Mouse (Mus musculus): Measurements from ENCODE around the gene Ankrd11. TPM values are rescaled to one million over a fixed set of nuclear protein-coding genes. Genes with fewer than 3 reads are reported as not detected.

Ankrd11 gene
- polyA plus RNA-seq, 1 experiment from 2014 or later, result 46.2 TPM

DNA sequence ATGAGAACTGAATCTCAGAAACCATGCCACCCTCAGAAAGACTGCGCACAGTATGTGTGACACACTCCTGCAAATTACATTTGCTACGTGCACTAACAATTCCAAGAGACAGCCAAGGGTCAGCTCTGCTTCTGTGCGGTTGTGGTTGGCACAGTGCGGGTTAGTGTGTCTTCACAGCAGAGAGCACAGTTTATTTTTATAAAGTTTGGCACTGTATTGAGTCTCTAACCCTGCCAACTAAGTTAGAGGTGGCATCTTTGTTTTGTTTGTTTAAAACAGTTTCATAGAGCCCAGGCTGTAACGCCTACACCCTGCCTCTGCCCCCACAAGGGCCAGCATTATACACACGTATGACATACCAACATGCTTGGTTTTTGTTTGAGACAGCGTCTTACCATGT lies 140.6 kb downstream of the Ankrd11 start:
- no peak overlapping the region for H3K4me2 ChIP-seq (ENCODE audit: low read length)
- 93% methylated on average over 7 of the region's 7 CpGs for WGBS
- H3K27ac ChIP-seq (replicated peaks; ENCODE audit: low read depth, low read length), result no peak overlapping the region
- DNase-seq, result no peak
- peaks cover 35% of the 10 kb centered on the region for H3K36me3 ChIP-seq (ENCODE audit: control insufficient read depth, insufficient read depth, low read length)
- H3K4me3 ChIP-seq (replicated peaks; ENCODE audit: low read depth, low read length), result no peak overlapping the region
- H3K9ac ChIP-seq (replicated peaks; ENCODE audit: low read length), result no peak overlapping the region
- H3K27me3 ChIP-seq (ENCODE audit: control insufficient read depth, insufficient read depth, low read length), result no peaks in the 10 kb centered on the region
- ATAC-seq (ENCODE audit: low FRiP score, low TSS enrichment), result no peak
- no peaks in the 10 kb centered on the region for H3K9me3 ChIP-seq (ENCODE audit: control insufficient read depth, low read length)
- no peaks in the 10 kb centered on the region for H3K4me1 ChIP-seq (ENCODE audit: control insufficient read depth, insufficient read depth, low read length)

DNA sequence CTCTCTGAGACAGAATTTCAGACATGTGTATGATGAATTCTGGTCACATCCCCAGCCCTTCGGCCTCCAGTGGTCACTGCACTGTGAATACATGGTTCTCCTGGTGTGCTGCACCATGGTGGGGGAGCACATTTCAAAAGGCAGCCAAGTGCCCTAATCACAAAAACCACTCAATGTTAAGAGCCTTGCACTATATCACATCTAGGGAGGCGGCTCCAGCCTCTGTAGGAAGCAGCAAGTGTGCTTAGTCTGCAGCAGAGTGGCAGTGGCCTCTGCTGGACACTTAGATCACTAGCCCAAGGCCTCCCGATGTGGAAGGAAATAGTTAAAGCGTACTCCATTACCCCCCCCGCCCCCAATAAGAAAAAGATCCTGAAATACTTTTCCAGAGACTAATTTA lies 143.0 kb downstream of the Ankrd11 start:
- Histone ChIP-seq H3K4me3 (replicated peaks; ENCODE audit: low read depth, low read length) (no peak overlapping the region), H3K4me1 (ENCODE audit: control insufficient read depth, insufficient read depth, low read length) (no peaks in the 10 kb centered on the region), H3K36me3 (ENCODE audit: control insufficient read depth, insufficient read depth, low read length) (peaks cover 58% of the 10 kb centered on the region), H3K27ac (replicated peaks; ENCODE audit: low read depth, low read length) (no peak overlapping the region), H3K9ac (replicated peaks; ENCODE audit: low read length) (no peak overlapping the region), H3K27me3 (ENCODE audit: control insufficient read depth, insufficient read depth, low read length) (no peaks in the 10 kb centered on the region), H3K4me2 (ENCODE audit: low read length) (no peak overlapping the region), H3K9me3 (ENCODE audit: control insufficient read depth, low read length) (no peaks in the 10 kb centered on the region)
- ATAC-seq (ENCODE audit: low FRiP score, low TSS enrichment) (no peak), DNase-seq (no peak)
- WGBS, result 74% methylated on average over 5 of the region's 5 CpGs

DNA sequence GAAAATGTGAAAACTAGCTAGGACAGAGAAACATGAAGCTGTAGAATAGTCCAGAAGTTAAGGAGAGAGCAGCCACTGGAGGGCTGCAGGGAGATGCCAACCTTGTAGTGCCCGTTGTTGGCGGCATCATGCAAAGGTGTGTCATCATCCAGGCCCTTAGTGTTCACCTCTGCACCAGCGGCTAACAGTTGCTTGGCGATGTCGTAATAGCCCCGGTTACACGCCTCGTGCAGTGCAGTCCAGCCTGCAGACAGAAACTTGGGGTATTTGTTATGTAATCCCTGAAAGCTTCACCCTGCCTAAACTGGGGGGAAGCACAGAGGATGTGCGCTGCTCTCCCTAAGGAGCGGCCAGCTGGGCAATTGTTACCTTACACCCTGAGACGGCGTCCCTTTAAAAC lies 143.6 kb downstream of the Ankrd11 start:
- WGBS, result 97% methylated on average over 12 of the region's 12 CpGs
- no peak overlapping the region for H3K4me3 ChIP-seq (replicated peaks; ENCODE audit: low read depth, low read length)
- H3K27me3 ChIP-seq (ENCODE audit: control insufficient read depth, insufficient read depth, low read length), result no peaks in the 10 kb centered on the region
- H3K9ac ChIP-seq (replicated peaks; ENCODE audit: low read length), result no peak overlapping the region
- H3K36me3 ChIP-seq (ENCODE audit: control insufficient read depth, insufficient read depth, low read length), result peaks cover 62% of the 10 kb centered on the region
- H3K27ac ChIP-seq (replicated peaks; ENCODE audit: low read depth, low read length), result no peak overlapping the region
- DNase-seq (no peak), ATAC-seq (ENCODE audit: low FRiP score, low TSS enrichment) (no peak)
- no peak overlapping the region for H3K4me2 ChIP-seq (ENCODE audit: low read length)
- H3K4me1 ChIP-seq (ENCODE audit: control insufficient read depth, insufficient read depth, low read length), result no peaks in the 10 kb centered on the region
- H3K9me3 ChIP-seq (ENCODE audit: control insufficient read depth, low read length), result no peaks in the 10 kb centered on the region

GRCm38 (mm10) chr8:122898018-122898417 lies 144.1 kb downstream of the Ankrd11 start:
- no peaks in the 10 kb centered on the region for H3K27me3 ChIP-seq (ENCODE audit: control insufficient read depth, insufficient read depth, low read length)
- ATAC-seq (ENCODE audit: low FRiP score, low TSS enrichment) (no peak), DNase-seq (no peak)
- H3K4me2 ChIP-seq (ENCODE audit: low read length), result no peak overlapping the region
- H3K4me1 ChIP-seq (ENCODE audit: control insufficient read depth, insufficient read depth, low read length), result no peaks in the 10 kb centered on the region
- WGBS, result 88% methylated on average over 4 of the region's 4 CpGs
- no peak overlapping the region for H3K4me3 ChIP-seq (replicated peaks; ENCODE audit: low read depth, low read length)
- H3K27ac ChIP-seq (replicated peaks; ENCODE audit: low read depth, low read length), result no peak overlapping the region
- H3K9me3 ChIP-seq (ENCODE audit: control insufficient read depth, low read length), result no peaks in the 10 kb centered on the region
- H3K9ac ChIP-seq (replicated peaks; ENCODE audit: low read length), result no peak overlapping the region
- peaks cover 67% of the 10 kb centered on the region for H3K36me3 ChIP-seq (ENCODE audit: control insufficient read depth, insufficient read depth, low read length)

- WGBS, result 96% methylated on average over 8 of the region's 8 CpGs
- DNase-seq (no peak), ATAC-seq (ENCODE audit: low FRiP score, low TSS enrichment) (no peak)
- Histone ChIP-seq H3K27me3 (ENCODE audit: control insufficient read depth, insufficient read depth, low read length) (no peaks in the 10 kb centered on the region), H3K4me2 (ENCODE audit: low read length) (no peak overlapping the region), H3K4me1 (ENCODE audit: control insufficient read depth, insufficient read depth, low read length) (no peaks in the 10 kb centered on the region), H3K27ac (replicated peaks; ENCODE audit: low read depth, low read length) (no peak overlapping the region), H3K9ac (replicated peaks; ENCODE audit: low read length) (no peak overlapping the region), H3K4me3 (replicated peaks; ENCODE audit: low read depth, low read length) (no peak overlapping the region), H3K36me3 (ENCODE audit: control insufficient read depth, insufficient read depth, low read length) (peaks cover 75% of the 10 kb centered on the region), H3K9me3 (ENCODE audit: control insufficient read depth, low read length) (no peaks in the 10 kb centered on the region)
These were observed 144.9 kb downstream of the Ankrd11 start for GRCm38 (mm10) chr8:122897200-122897599.

DNA sequence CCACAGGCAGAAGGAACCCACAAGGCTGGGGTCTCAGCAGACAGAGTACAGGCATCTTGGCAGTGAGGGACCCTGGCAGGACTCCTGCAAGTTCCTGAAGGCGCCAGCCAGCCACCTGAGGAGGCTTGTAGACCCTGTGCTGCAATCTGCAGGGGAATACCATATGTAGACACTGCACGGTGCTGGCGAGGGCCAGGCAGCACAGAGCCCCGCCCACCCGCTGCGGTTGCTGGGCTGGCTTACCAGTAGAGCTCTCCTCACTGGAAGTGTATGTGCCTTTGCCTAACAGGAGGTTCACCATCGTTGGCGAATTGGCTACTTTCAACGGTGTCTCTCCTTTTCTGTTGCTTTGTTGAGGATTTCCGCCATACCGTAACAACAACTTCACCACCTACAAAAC lies 145.8 kb downstream of the Ankrd11 start:
- ATAC-seq (ENCODE audit: low FRiP score, low TSS enrichment) (no peak), DNase-seq (no peak)
- H3K4me2 ChIP-seq (ENCODE audit: low read length), result no peak overlapping the region
- 0 out of 2 replicates have a peak overlapping the region, but pooled peaks have one; percentile 3 for H3K9ac ChIP-seq (replicated peaks; ENCODE audit: low read length)
- 90% methylated on average over 11 of the region's 11 CpGs for WGBS
- H3K4me1 ChIP-seq (ENCODE audit: control insufficient read depth, insufficient read depth, low read length), result no peaks in the 10 kb centered on the region
- no peak overlapping the region for H3K4me3 ChIP-seq (replicated peaks; ENCODE audit: low read depth, low read length)
- H3K27me3 ChIP-seq (ENCODE audit: control insufficient read depth, insufficient read depth, low read length), result no peaks in the 10 kb centered on the region
- no peaks in the 10 kb centered on the region for H3K9me3 ChIP-seq (ENCODE audit: control insufficient read depth, low read length)
- peaks cover 84% of the 10 kb centered on the region for H3K36me3 ChIP-seq (ENCODE audit: control insufficient read depth, insufficient read depth, low read length)
- H3K27ac ChIP-seq (replicated peaks; ENCODE audit: low read depth, low read length), result no peak overlapping the region

DNA sequence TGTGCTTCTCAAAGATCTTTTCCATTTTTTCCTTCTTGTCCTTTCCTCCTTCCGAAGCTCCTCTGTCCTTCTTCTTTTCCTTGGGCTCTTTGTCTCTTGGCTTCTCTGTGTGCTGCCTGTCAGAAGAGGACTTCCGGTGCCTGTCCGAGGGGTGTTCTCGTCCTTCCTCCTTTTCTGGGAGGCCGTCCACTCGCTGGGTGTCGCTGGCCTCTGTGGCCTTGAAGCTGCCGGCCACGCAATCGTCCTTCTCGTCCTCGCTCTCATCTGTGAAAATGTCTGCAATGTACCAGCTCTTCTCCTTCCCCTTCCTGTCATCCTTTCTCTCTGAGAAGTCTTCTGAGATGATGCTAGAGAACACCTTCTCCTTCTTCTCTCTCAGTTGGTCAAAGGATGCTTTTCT lies 148.6 kb downstream of the Ankrd11 start:
- 93% methylated on average over 12 of the region's 12 CpGs for WGBS
- Histone ChIP-seq H3K4me3 (replicated peaks; ENCODE audit: low read depth, low read length) (no peak overlapping the region), H3K4me2 (ENCODE audit: low read length) (no peak overlapping the region), H3K4me1 (ENCODE audit: control insufficient read depth, insufficient read depth, low read length) (no peaks in the 10 kb centered on the region), H3K27ac (replicated peaks; ENCODE audit: low read depth, low read length) (no peak overlapping the region), H3K9ac (replicated peaks; ENCODE audit: low read length) (no peak overlapping the region), H3K36me3 (ENCODE audit: control insufficient read depth, insufficient read depth, low read length) (peaks cover 96% of the 10 kb centered on the region), H3K27me3 (ENCODE audit: control insufficient read depth, insufficient read depth, low read length) (no peaks in the 10 kb centered on the region), H3K9me3 (ENCODE audit: control insufficient read depth, low read length) (no peaks in the 10 kb centered on the region)
- no peak for ATAC-seq (ENCODE audit: low FRiP score, low TSS enrichment)
- no peak for DNase-seq

- WGBS, result 89% methylated on average over 12 of the region's 12 CpGs
- no peak for DNase-seq
- Histone ChIP-seq H3K9ac (replicated peaks; ENCODE audit: low read length) (no peak overlapping the region), H3K36me3 (ENCODE audit: control insufficient read depth, insufficient read depth, low read length) (peaks cover 96% of the 10 kb centered on the region), H3K4me2 (ENCODE audit: low read length) (no peak overlapping the region), H3K4me3 (replicated peaks; ENCODE audit: low read depth, low read length) (no peak overlapping the region), H3K27ac (replicated peaks; ENCODE audit: low read depth, low read length) (no peak overlapping the region), H3K9me3 (ENCODE audit: control insufficient read depth, low read length) (no peaks in the 10 kb centered on the region), H3K27me3 (ENCODE audit: control insufficient read depth, insufficient read depth, low read length) (no peaks in the 10 kb centered on the region), H3K4me1 (ENCODE audit: control insufficient read depth, insufficient read depth, low read length) (no peaks in the 10 kb centered on the region)
- no peak for ATAC-seq (ENCODE audit: low FRiP score, low TSS enrichment)
These were observed 150.6 kb downstream of the Ankrd11 start for GRCm38 (mm10) chr8:122891440-122891839.

DNA sequence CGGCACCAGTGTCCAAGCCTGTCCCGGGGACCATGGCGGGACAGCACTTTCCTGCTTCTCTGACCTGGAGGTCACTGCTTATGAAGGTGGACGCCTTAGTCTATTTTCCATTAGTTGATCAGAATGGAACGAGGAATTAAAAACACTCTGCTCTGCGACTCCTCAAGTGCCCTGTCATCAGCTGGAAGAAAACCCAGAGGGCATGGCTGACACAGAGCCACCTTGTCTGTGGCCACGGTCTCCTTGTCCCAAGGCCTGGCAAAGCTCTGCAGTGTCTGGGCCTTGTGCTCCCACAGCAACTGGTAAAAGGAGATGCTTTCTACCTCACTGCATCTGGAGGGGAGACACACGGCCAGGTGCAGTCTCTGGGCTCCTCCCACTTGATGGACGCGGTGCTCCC lies 158.4 kb downstream of the Ankrd11 start:
- no peak for DNase-seq
- Histone ChIP-seq H3K4me1 (ENCODE audit: control insufficient read depth, insufficient read depth, low read length) (no peaks in the 10 kb centered on the region), H3K36me3 (ENCODE audit: control insufficient read depth, insufficient read depth, low read length) (peaks cover 70% of the 10 kb centered on the region), H3K4me2 (ENCODE audit: low read length) (no peak overlapping the region), H3K9ac (replicated peaks; ENCODE audit: low read length) (no peak overlapping the region), H3K27me3 (ENCODE audit: control insufficient read depth, insufficient read depth, low read length) (no peaks in the 10 kb centered on the region), H3K4me3 (replicated peaks; ENCODE audit: low read depth, low read length) (no peak overlapping the region), H3K9me3 (ENCODE audit: control insufficient read depth, low read length) (no peaks in the 10 kb centered on the region), H3K27ac (replicated peaks; ENCODE audit: low read depth, low read length) (no peak overlapping the region)
- ATAC-seq (ENCODE audit: low FRiP score, low TSS enrichment), result no peak
- WGBS, result 92% methylated on average over 10 of the region's 10 CpGs
